Mouse (Mus musculus) neural tube, embryonic 13.5 days (tissue): ENCODE results near the gene Vps8. TPM values are rescaled to one million over a fixed set of nuclear protein-coding genes. Genes with fewer than 3 reads are reported as not detected.

Experiments
- polyA plus RNA-seq: library from polyadenylated mRNA; unstranded; fragments of >200 nt; fragmentation: Nextera tagmentation; extraction: Ambion mirVana; gene quantifications from 2 replicates; pipeline ENCODE4 v1.2.1, GENCODE M21; 2015

The Vps8 gene
- polyA plus RNA-seq, 1 experiment from 2014 or later = 26.7 TPM

Other genes with a start within 250 kb of the Vps8 start
- 13.5 and 14.5 TPM in 2 replicates for gene Ephb3, start 218.4 kb upstream of the Vps8 start, polyA plus RNA-seq